Mouse (Mus musculus): ENCODE results near the gene Klhl41. TPM values are rescaled to one million over a fixed set of nuclear protein-coding genes. Genes with fewer than 3 reads are reported as not detected.

Gene Klhl41
- polyA plus RNA-seq, 1 experiment from 2014 or later: 0.15 TPM

DNA sequence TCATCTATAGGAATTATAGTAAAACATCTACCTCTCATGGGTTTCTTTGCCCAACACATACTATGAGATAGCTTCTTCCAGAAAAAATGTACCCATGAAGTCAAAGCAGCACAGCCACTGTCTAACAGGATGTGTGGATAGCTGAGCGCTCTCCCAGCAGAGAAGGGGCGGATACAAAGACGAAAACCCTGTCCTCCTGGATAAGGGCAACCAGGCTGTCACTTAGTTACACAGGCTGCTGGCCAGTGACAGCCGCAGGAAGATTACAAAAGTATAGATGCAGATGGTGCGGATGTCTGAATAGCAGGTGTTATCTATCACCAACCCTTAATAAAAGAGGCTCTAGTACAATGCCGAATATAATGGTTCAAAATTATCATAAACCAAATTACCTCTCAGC lies 20.9 kb downstream of the Klhl41 start:
- Histone ChIP-seq H3K9me3 (replicated peaks) (no peaks in the 10 kb centered on the region), H3K4me3 (no peak overlapping the region), H3K9ac (no peak overlapping the region), H3K36me3 (ENCODE audit: poor library complexity, severe bottlenecking) (peaks cover 72% of the 10 kb centered on the region), H3K27me3 (no peaks in the 10 kb centered on the region), H3K4me2 (no peak overlapping the region), H3K4me1 (no peaks in the 10 kb centered on the region), H3K27ac (no peak overlapping the region)
- WGBS: 92% methylated on average over 6 of the region's 6 CpGs
- no peak for ATAC-seq

DNA sequence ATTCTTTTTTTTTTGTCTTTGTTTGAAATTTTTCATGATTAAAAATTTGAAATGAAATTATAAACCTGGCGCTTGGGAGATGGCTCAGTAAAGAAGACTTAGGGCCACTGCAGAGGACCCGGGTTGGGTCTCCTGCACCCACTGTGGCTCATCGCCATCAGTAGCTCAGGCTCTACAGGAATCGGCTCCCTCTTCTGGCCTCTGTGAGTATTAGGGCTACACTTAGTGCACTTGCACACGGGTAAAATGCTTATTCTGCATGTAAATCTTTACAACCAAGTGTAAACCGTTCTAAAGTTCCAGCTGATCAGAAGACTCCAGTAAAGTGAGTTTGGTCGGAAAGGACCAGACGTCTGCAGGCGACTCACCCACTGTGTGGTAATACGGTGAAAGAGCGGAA lies 23.6 kb downstream of the Klhl41 start:
- WGBS: 95% methylated on average over 11 of the region's 11 CpGs
- H3K4me3 ChIP-seq: no peak overlapping the region
- H3K36me3 ChIP-seq (ENCODE audit: poor library complexity, severe bottlenecking): peaks cover 64% of the 10 kb centered on the region
- H3K4me2 ChIP-seq: no peak overlapping the region
- no peaks in the 10 kb centered on the region for H3K4me1 ChIP-seq
- H3K9me3 ChIP-seq (replicated peaks): no peaks in the 10 kb centered on the region
- no peak overlapping the region for H3K27ac ChIP-seq
- no peaks in the 10 kb centered on the region for H3K27me3 ChIP-seq
- no peak overlapping the region for H3K9ac ChIP-seq
- ATAC-seq: no peak

DNA sequence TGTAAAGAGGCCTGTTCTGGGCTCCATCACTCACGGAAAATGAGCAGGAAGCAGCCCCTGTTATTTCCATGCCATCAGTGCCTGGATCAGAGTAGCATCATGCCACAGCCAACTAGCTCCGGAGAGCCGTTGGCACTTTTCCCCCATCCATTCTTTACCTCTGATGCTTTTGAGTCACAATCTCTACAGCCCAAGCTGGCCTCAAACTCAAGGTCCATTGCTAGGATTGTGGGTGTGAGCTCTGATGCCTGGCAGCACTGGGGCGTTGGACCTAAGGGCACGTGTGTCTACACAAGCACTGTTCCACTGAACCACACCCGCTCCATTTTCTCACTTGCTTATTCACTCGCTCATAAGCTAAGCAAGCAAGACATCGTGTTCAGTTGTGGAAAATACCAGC lies 30.5 kb downstream of the Klhl41 start:
- no peak overlapping the region for H3K27ac ChIP-seq
- no peak overlapping the region for H3K9ac ChIP-seq
- no peaks in the 10 kb centered on the region for H3K4me1 ChIP-seq
- H3K4me3 ChIP-seq: no peak overlapping the region
- WGBS: 96% methylated on average over 8 of the region's 8 CpGs
- no peak for ATAC-seq
- H3K9me3 ChIP-seq (replicated peaks): no peaks in the 10 kb centered on the region
- no peak overlapping the region for H3K4me2 ChIP-seq
- H3K36me3 ChIP-seq (ENCODE audit: poor library complexity, severe bottlenecking): peaks cover 63% of the 10 kb centered on the region
- H3K27me3 ChIP-seq: no peaks in the 10 kb centered on the region

DNA sequence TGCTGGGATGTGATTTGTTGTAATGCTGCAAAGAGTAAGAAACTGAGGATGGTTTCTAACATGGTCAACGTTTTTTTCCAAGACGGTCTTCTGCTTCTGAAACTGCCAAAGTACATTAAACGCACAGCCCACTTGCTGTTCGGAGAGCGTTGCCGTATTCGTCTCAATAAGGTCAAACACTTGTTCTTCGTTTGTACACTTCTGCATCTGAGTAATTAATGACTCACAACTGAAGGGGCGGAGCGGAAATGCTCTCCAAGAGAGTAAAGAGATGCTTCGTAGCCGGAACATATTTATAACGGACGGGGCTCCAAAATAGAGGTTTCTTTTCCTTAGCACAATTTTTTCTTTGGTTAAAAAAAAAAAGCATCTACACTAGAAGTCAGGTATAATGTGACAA lies 42.3 kb downstream of the Klhl41 start:
- no peaks in the 10 kb centered on the region for H3K9me3 ChIP-seq (replicated peaks)
- peak overlapping the region; percentile 74; the same call in 1 of the 2 replicates for H3K4me2 ChIP-seq
- peaks cover 8% of the 10 kb centered on the region for H3K36me3 ChIP-seq (ENCODE audit: poor library complexity, severe bottlenecking)
- H3K27me3 ChIP-seq: peaks cover 8% of the 10 kb centered on the region; the same call in 1 of the 2 replicates
- no peak overlapping the region for H3K27ac ChIP-seq
- no peak overlapping the region; the same call in 1 of the 2 replicates for H3K4me3 ChIP-seq
- WGBS: 86% methylated on average over 14 of the region's 14 CpGs
- H3K4me1 ChIP-seq: peaks cover 10% of the 10 kb centered on the region; the same call in 1 of the 2 replicates
- no peak for ATAC-seq
- H3K9ac ChIP-seq: no peak overlapping the region

DNA sequence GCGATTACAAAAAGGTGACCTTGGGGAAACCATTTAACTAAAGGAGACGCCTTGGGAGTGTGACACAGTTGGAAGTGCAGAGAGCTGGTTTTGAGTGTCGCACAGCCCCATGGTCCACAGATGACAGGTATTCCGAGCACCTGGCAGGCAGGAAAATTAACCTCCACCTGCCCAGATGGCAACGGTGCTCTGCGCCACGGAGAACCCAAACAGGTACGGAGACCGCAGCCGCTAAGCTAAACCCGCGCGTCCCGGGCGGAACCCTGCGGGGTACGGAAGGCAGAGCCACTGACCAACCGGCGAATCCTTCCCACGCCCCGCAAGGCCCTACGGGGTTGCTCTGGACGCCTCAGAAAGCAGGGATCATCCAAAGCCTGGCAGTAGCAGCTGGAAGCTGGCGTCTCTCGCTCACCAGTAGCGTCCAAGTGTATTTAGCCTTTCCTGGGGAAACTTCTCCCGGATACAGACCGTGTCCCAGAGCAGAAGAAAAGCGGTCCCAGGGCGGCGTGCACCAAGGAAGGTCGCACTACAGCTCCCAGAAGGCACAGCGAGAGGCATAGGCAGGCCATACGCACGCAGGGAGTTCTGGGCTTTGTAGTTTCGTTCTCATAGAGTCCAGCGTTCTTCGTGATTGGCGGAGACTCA lies 43.2 kb downstream of the Klhl41 start, which contains the start of gene Fastkd1:
Gene Fastkd1, minus strand, starts transcription at position 536 of the 645 bp plus-strand sequence.
- Histone ChIP-seq H3K4me2 (peak within 1 kb of the TSS; percentile 74), H3K9ac (peak within 1 kb of the TSS; percentile 77), H3K27ac (no peak within 1 kb of the TSS; the same call in 1 of the 2 replicates), H3K9me3 (replicated peaks) (no peaks in the 10 kb centered on the region), H3K4me3 (peak within 1 kb of the TSS; percentile 86), H3K27me3 (peaks cover 8% of the 10 kb centered on the region; the same call in 1 of the 2 replicates), H3K36me3 (ENCODE audit: poor library complexity, severe bottlenecking) (0 out of 2 replicates have a peak, but pooled peaks cover under 1% of the 10 kb centered on the region), H3K4me1 (peaks cover 10% of the 10 kb centered on the region; the same call in 1 of the 2 replicates)
- ATAC-seq: peak; percentile 100
- under 1% methylated on average over 39 of the region's 39 CpGs for WGBS

DNA sequence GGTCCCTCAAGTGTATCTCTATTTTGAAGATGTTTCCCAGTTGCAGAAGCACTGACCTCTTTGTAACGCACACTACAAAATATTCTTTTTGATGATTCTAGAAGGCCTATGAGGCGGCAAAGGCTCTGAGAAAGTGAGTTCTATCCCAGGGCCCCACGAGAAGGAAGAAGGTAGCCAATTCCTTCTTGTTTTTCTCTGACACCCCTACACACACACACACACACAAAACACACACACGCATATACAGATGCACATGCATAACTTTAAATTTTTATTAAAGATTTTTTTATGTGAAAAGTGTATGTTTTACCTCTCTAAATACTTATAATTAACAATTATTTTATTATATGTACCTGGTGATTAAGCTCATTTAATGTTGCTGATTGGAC lies 43.7 kb downstream of the Klhl41 start:
- H3K9ac ChIP-seq: no peak overlapping the region
- H3K27ac ChIP-seq: no peak overlapping the region
- peaks cover 10% of the 10 kb centered on the region; the same call in 1 of the 2 replicates for H3K4me1 ChIP-seq
- peak overlapping the region; percentile 74 for H3K4me2 ChIP-seq
- peak overlapping the region; percentile 86 for H3K4me3 ChIP-seq
- 27% methylated on average over 4 of the region's 4 CpGs for WGBS
- H3K27me3 ChIP-seq: peaks cover 10% of the 10 kb centered on the region; the same call in 1 of the 2 replicates
- no peaks in the 10 kb centered on the region for H3K36me3 ChIP-seq (ENCODE audit: poor library complexity, severe bottlenecking)
- no peak for ATAC-seq
- H3K9me3 ChIP-seq (replicated peaks): no peaks in the 10 kb centered on the region

DNA sequence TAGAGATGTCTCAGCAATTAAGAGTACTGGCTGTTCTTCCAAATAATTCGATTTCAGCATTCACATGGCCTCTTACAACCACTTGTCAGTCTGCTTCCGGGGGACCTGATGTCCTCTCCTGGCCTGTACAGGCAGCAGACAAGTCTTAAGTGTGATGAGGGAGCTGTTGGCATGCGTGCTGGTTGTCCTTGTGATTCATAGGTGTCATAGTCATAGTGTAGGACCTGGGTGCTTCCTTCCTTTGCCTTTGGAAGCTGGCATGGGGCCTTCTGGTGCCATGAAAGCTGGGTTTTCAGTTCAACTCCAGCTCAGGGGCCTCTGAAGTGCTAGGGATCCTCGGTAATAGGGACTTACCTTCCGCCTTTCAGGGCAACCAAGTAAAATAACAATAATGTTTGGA lies 44.2 kb downstream of the Klhl41 start:
- H3K36me3 ChIP-seq (ENCODE audit: poor library complexity, severe bottlenecking): no peaks in the 10 kb centered on the region
- H3K27ac ChIP-seq: no peak overlapping the region
- WGBS: 84% methylated on average over 5 of the region's 5 CpGs
- H3K9me3 ChIP-seq (replicated peaks): no peaks in the 10 kb centered on the region
- no peak overlapping the region for H3K9ac ChIP-seq
- no peak for ATAC-seq
- H3K4me3 ChIP-seq: no peak overlapping the region
- H3K4me1 ChIP-seq: peaks cover 10% of the 10 kb centered on the region; the same call in 1 of the 2 replicates
- no peak overlapping the region for H3K4me2 ChIP-seq
- peaks cover 10% of the 10 kb centered on the region; the same call in 1 of the 2 replicates for H3K27me3 ChIP-seq

DNA sequence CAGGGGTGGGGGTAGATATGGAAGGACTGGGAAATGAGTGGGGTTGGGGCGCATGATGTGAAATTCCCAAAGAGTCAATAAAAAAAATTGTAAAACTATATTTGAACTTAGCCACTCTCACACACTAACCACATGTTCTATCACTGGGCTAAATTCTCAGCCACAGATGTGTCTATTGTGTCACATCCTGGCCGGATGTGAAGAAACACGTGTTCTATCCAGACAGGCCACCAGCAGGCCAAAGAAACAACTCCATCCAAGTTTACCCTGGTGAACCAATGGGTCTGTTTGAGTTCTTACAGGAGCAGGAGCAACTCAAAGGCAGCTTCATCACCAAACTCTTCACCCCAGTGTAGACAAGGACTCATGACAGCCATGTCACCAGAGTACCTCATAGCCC lies 46.6 kb downstream of the Klhl41 start:
- Histone ChIP-seq H3K4me3 (no peak overlapping the region), H3K4me2 (no peak overlapping the region), H3K9ac (no peak overlapping the region), H3K9me3 (replicated peaks) (no peaks in the 10 kb centered on the region), H3K27me3 (peaks cover 19% of the 10 kb centered on the region), H3K36me3 (ENCODE audit: poor library complexity, severe bottlenecking) (no peaks in the 10 kb centered on the region), H3K4me1 (peaks cover 10% of the 10 kb centered on the region; the same call in 1 of the 2 replicates), H3K27ac (no peak overlapping the region)
- ATAC-seq: no peak
- 84% methylated on average over 3 of the region's 3 CpGs for WGBS

DNA sequence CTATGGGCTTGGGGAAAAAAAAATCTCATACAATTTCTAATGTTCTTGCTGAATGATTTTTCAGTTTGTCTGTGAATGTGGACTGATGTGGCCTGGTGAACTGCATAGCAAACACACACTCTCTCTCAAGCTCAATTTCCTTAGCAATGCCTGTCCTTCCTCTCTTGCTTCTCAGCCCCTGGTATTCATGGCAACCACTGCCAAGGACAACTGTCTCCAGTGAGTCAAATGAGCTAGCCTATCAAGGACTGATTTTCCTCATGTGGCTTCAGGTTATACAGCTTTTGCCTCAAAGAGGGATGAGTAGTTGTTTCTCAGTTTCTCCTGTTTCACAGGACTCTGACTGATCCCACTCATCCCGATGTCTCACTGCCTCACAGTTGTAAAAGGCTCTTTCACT lies 49.2 kb downstream of the Klhl41 start:
- Histone ChIP-seq H3K4me1 (peaks cover 10% of the 10 kb centered on the region), H3K27ac (no peak overlapping the region), H3K9me3 (replicated peaks) (no peaks in the 10 kb centered on the region), H3K36me3 (ENCODE audit: poor library complexity, severe bottlenecking) (no peaks in the 10 kb centered on the region), H3K27me3 (peaks cover 19% of the 10 kb centered on the region), H3K4me2 (no peak overlapping the region), H3K4me3 (no peak overlapping the region), H3K9ac (no peak overlapping the region)
- 91% methylated on average over 1 of the region's 1 CpGs for WGBS
- ATAC-seq: no peak

DNA sequence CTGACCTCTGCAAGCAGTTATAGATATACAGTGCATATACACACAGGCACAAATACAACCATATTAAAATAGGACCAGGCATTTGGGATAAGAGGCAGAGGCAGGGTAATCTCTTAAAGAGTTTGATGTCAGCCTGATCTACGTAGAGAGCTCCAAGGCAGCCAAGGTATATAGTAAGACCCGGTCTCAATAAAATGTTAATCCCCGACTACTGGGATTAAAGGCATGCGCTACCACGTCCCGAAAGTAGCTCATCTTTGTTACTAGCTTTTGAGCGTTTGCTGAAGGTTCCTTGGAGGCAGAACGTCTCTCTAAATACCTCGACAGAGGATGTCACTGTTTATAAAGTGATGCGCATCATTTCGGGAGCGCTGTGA lies 52.3 kb downstream of the Klhl41 start, which contains the start of gene Ppig:
Gene Ppig, plus strand, starts transcription at position 273 of the 377 bp plus-strand sequence.
- peak within 1 kb of the TSS; percentile 91 for H3K9ac ChIP-seq
- no peaks in the 10 kb centered on the region for H3K36me3 ChIP-seq (ENCODE audit: poor library complexity, severe bottlenecking)
- 5% methylated on average over 12 of the region's 12 CpGs for WGBS
- ATAC-seq: no peak; the same call in 1 of the 2 replicates
- peaks cover 11% of the 10 kb centered on the region for H3K27me3 ChIP-seq
- H3K4me1 ChIP-seq: peaks cover 22% of the 10 kb centered on the region
- peak within 1 kb of the TSS; percentile 97 for H3K4me3 ChIP-seq
- peak within 1 kb of the TSS; percentile 74 for H3K4me2 ChIP-seq
- H3K27ac ChIP-seq: peak within 1 kb of the TSS; percentile 80
- H3K9me3 ChIP-seq (replicated peaks): no peaks in the 10 kb centered on the region

DNA sequence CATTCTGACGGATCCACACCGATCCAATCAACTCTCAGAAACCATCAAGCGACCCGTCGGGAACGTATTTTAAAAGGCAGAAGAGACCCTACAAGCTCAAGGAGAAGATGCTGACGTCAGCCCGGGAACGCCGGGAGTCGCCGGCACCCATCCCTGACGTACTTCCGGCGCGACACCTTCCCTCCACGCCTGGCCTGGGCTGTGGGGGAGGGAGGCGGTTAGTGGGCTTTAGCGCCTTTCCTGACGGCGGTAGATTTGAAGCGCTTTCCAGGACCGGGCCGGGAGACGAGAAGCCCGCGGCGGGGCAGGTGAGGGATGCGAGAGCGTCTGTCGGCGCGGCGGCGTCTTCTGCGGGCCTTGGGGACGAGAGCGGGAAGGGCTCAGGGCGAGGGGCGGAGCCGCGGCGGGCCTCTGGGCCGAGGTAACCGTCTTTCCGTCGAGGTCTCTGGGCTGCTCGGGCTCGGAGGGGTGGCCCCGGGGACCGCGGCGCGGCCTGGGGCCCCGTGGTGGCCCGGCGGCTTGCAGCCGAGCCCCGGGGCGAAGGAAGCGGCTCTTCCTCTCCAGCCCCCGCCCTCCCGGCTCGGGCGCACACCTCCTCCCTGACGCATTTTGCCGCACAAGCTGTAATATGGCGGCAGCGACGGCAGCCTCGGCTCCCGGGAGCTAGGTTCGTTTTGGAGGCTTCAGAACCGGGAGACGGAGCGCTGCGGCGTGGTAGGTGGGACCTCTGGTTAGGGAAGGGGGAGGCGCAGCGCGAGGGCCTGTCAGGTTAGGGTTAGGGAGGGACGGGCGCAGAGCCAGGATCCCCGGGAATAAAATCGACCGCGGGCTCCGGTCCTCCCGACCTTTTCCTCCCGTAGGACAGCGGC lies 53.0 kb downstream of the Klhl41 start:
- H3K4me2 ChIP-seq: peak overlapping the region; percentile 74
- WGBS: under 1% methylated on average over 67 of the region's 91 CpGs
- peak overlapping the region; percentile 91 for H3K9ac ChIP-seq
- ATAC-seq: peak; percentile 99
- peaks cover 22% of the 10 kb centered on the region for H3K4me1 ChIP-seq
- H3K27me3 ChIP-seq: peaks cover 11% of the 10 kb centered on the region
- peak overlapping the region; percentile 80 for H3K27ac ChIP-seq
- H3K9me3 ChIP-seq (replicated peaks): no peaks in the 10 kb centered on the region
- no peaks in the 10 kb centered on the region for H3K36me3 ChIP-seq (ENCODE audit: poor library complexity, severe bottlenecking)
- peak overlapping the region; percentile 97 for H3K4me3 ChIP-seq

DNA sequence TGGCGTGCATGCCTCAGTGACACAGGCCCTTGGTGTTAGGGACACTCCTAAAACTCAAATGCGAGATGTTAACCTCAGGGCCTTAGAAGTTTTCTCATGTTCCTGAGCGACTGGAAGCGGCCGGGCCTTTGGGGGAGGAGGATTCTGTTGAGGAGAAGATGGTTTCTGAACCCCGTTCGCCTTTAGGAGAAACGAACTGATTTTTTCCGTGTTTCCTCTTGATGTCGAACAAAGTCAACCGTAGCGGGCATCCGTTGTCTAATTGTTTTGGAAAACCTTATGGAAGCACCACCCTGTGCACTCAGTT lies 53.6 kb downstream of the Klhl41 start:
- Histone ChIP-seq H3K9ac (peak overlapping the region; percentile 91), H3K4me1 (peaks cover 22% of the 10 kb centered on the region), H3K4me2 (peak overlapping the region; percentile 74), H3K27me3 (peaks cover 9% of the 10 kb centered on the region), H3K9me3 (replicated peaks) (no peaks in the 10 kb centered on the region), H3K36me3 (ENCODE audit: poor library complexity, severe bottlenecking) (no peaks in the 10 kb centered on the region), H3K27ac (peak overlapping the region; percentile 80; the same call in 1 of the 2 replicates), H3K4me3 (peak overlapping the region; percentile 97)
- WGBS: under 1% methylated on average over 13 of the region's 13 CpGs
- no peak; the same call in 1 of the 2 replicates for ATAC-seq
